Mouse (Mus musculus): ENCODE results near the gene Dppa4.

Gene Dppa4

DNA sequence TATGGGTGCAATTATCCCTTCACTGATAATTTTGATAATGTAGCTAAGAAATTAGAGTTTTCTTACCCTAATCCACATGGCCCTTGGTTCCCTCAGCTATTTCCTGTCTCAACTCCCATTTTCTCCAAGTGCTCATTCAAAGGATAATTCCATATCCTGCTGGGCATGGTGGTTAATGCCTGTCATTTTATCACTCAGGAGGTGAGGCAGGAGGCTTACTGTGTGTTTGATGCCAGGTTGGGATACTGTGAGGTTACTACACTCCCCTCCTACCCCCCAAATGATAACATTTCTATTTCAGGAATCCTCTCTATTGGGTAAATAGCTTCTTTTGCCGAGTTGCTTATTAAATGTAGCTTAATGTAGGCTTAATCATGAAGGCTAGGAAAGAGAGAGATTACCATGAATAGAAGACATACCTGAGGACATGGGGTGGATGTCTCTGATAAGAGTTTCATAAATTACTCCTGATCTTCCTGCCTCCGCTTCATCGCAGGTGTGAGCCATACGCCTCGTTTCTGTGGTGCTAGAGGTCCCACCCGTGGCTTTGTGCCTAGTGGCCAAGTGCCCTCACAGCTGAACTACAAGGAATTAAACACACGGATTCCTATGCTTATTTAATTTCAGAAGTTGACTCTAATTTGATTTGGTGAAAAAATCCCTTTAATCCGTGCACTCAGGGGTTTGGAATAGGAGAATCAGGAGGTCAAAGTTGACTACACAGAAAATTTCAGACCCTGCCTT lies 40.2 kb downstream of the Dppa4 start:
- DNase-seq (ENCODE audit: low read depth, low spot score), result no peak

DNA sequence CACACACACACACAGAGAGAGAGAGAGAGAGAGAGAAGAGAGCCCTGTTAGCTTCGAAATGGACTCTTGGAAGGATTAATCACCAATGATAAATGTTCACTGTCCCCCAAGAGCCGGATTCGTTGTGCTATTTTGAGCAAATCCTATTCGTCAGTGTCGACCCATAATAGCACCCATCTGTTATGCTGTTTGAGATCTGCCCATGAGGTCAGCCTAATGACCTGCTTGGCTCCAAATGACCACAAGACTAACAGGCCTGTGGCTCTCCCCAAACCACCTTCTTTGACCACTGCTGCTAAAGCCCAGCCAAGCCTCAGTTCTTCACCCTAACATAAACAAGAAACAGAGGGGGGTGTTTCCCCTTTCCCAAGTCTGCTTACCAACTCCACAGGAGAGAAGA lies 43.4 kb downstream of the Dppa4 start:
- DNase-seq (ENCODE audit: low read depth, low spot score), result peak; percentile 45

DNA sequence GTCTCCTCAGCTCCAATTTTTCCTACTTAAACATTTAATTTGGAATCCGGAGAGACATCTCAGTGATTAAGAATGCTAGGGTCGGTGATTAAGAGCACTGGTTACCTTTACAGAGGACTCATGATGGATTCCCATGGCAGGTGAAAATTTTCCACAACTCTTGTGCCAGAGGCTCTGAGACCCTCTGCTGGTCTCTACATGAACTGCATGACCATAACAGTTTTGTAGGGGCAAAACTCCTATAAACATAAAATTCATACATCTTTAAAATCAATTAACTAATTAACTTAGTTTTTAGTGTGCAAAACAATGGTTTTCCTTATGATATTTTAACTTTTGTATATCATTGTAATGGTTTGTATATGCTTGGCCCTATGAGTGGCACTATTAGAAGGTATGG lies 44.9 kb downstream of the Dppa4 start:
- no peak for DNase-seq (ENCODE audit: low read depth, low spot score)

DNA sequence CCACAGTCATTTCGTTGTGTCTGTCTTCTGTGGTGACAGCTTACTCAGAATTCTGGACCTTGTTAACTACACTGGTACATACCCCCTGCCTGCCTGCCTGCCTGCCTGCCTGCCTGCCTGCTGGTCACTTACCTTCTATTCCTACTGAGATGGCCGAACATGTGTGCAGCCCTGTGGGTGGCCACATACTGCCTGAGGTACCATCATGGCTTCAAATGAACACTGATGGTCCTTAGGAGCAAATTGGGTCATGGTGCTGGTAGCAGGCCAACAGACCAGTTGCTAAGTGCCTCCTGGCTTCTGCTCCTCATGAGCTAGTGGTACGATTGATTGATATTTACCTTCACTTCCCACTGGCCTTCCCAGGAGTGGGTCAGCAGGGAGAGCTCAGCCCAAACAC lies 48.3 kb downstream of the Dppa4 start:
- DNase-seq (ENCODE audit: low read depth, low spot score), result no peak

DNA sequence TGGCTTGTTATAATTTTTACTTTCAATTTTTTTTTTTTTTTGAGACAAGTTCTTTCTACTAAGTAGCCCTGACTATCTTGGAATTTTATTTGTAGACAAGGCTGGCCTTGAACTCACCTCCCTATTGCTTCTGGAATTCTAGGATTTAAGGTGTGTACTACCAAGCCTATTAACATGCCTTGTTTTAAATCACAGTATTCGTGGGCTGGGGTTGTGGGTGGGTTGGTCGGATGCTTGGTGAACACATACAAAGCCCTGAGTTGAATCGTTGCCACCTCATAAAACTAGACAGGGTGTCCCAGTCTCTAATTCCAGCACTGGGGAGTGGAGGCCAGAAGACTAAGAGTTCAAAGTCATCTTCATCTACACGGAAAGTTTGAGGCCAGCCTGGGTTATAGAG lies 51.8 kb downstream of the Dppa4 start:
- DNase-seq (ENCODE audit: low read depth, low spot score), result no peak

Measured in mesoderm, embryonic 11.5 days (tissue).